Mouse (Mus musculus): ENCODE results near the gene Pdxdc1.
"Not testable (repeated sequence)": the region's sequence is repeated elsewhere in the genome, so short reads cannot be mapped to it uniquely, and the experiment has no call there.

Pdxdc1 gene

DNA sequence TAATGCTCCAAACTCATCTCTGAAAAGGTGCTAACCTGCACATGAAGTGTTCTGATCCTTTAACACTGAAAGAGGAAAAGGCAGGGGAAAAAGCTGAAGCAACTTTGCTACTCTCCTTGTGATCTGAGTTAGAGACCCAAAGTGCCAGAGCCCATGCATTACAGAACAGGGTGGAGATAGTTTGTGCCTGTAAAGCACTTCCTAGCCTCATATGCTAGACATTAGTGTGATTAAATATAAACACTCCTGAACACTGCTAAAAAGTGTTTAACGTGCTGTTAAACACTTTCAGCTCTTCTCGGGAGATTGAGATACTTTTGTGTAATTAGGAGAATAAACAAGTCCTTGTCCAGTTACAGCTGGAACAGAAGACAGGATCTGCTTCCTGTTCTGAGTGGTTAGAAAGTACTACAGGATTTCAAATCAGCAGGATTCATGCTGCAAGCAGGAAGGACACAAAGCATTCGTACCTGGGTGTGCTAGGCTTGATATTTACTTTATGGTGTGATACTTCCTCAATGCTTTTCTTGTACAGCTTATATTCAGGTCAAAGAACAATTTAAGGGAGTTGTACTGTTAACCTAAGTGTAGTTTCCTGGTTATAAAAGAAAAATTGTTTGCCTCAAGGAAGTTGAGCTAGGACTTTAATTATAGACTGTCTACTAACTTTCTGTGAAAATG is 19.7 kb downstream of the Pdxdc1 start:
- DNase-seq, result no peak

DNA sequence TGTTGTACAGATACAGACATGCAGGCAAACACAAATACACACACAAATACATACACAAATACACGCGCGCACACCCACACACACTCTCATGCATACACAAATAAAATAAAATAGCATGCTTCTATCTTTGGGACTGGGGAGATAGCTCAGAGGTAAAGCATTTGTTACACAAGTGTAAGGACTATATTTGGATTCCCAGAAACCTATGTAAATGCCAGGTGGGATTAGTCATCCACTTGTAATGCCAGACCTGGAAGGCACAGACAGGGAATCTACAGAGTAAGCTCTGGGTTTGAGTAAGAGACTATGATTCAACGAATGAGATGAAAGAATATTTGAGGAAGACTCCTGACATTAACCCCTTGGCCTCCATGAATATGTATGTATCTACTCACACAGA is 27.4 kb downstream of the Pdxdc1 start:
- DNase-seq, result no peak

DNA sequence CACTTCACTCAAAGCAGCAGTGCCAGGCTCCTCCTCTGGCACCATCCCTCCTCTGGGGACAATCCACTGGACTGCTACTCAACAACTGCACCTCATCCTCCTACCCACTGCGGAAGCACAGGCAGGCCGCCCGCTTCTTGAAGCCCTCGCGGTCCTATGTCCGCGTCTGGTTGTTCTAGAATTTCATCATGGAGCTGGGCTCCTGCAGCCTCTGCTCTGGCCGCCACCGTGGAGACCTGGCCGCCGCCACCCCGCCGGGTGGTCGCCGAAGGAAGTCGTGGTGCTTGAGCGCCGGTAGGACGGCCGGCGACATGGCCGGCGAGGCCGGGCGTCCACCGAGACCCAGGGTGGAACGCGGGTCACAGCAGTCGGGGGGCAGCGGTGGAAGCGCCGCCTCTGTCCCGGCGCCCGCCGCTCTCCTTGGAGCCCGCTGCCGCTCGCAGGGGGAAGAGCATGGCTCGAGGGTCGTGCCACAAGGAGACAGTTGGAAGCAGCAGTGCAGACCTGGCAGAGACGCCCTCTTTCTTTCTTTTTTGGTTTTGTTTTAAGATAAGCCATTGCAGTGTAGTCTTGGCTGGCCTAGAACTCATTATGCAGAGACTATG is 34.9 kb downstream of the Pdxdc1 start:
- no peak for DNase-seq

- not testable (repeated sequence) for DNase-seq
Measured at GRCm38 (mm10) chr16:13867406-13867805, 35.5 kb downstream of the Pdxdc1 start.

DNA sequence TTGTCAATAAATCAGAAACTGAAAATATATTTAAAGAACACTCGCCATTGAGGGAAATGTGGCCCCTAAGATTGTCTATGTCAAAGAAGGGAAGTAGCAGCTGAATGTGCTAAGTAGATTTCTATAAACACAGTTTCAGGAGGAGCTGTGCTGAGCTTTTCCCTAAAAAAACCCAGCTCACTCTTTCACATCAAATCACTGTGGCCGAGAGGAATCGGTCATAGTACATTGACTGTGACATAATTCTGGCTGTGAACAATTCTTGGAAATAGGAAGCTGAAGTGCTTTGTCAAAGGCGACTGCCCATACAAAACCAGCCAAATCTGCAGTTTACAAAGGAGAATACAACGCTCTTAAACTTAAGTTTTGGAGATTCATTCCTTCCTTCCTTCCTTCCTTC is 36.3 kb downstream of the Pdxdc1 start:
- DNase-seq, result no peak

GRCm38 (mm10) chr16:13866076-13866475 is 36.9 kb downstream of the Pdxdc1 start:
- DNase-seq, result no peak

DNA sequence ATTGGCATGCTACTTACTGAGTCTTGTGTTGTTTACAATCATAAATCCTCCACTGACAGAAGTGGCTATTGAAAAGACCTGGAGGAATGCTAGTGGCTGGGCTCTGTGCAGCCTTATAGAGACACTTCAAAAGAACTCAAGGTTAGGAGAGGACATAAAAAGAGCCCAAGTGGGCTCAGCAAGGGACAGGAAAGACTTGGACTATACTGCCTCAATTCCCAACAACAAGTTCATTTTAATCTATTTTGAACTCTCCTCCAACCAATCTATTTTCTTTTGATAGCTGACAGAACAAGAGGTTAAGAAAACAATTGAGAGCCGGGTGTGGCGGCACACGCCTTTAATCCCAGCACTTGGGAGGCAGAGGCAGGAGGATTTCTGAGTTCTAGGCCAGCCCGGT is 49.0 kb downstream of the Pdxdc1 start:
- no peak for DNase-seq

- no peak for DNase-seq
Measured at GRCm38 (mm10) chr16:13851446-13851845, 51.5 kb downstream of the Pdxdc1 start.

- no peak for DNase-seq
Measured at GRCm38 (mm10) chr16:13848310-13848709, 54.6 kb downstream of the Pdxdc1 start.

GRCm38 (mm10) chr16:13846675-13847074 is 56.3 kb downstream of the Pdxdc1 start:
- DNase-seq, result no peak

- no peak for DNase-seq
Measured at GRCm38 (mm10) chr16:13845031-13845430, 57.9 kb downstream of the Pdxdc1 start.

GRCm38 (mm10) chr16:13840956-13841355 is 62.0 kb downstream of the Pdxdc1 start:
- DNase-seq, result no peak

DNA sequence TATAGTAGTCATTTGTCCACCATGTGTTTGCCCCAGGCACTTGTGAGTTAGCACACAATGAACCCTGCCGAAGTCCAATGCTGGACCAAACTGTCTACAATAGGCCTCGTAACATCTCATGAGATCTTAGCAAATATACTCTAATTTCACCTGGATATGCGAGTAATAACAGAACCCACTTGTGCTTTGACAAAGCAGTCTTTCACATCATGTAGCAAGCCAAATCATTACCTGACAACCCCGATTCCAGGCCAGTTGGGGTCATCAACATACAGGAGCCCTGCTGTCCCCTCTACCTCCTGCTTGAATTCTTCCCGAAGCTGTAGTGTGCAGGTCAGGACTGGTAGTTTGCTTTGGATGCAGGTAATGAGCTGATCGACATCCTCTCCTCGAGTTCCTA is 62.9 kb downstream of the Pdxdc1 start:
- no peak for DNase-seq

GRCm38 (mm10) chr16:13834382-13834781 is 68.5 kb downstream of the Pdxdc1 start:
- DNase-seq, result no peak

- no peak for DNase-seq
Measured at GRCm38 (mm10) chr16:13831606-13832005, 71.3 kb downstream of the Pdxdc1 start.

DNA sequence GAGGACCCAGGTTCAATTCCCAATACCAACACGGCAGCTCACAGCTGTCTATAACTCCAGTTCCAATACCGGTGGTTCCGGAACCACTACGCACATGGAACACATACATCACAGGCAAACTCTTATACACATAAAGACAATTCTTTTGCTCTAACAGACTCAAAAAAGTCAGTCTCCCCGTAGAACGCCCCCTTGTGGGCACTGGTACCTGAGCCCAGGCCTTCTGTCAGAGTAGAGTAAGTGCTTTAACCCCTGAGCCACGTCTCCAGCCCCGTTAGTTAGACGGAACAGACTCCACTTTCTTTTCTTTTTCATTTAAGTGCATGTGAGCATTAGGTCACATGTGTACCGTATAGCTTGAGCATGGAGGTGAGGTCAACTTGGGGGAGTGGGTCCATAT is 72.5 kb downstream of the Pdxdc1 start:
- no peak for DNase-seq

- no peak for DNase-seq
Measured at GRCm38 (mm10) chr16:13826511-13826910, 76.4 kb downstream of the Pdxdc1 start.

DNA sequence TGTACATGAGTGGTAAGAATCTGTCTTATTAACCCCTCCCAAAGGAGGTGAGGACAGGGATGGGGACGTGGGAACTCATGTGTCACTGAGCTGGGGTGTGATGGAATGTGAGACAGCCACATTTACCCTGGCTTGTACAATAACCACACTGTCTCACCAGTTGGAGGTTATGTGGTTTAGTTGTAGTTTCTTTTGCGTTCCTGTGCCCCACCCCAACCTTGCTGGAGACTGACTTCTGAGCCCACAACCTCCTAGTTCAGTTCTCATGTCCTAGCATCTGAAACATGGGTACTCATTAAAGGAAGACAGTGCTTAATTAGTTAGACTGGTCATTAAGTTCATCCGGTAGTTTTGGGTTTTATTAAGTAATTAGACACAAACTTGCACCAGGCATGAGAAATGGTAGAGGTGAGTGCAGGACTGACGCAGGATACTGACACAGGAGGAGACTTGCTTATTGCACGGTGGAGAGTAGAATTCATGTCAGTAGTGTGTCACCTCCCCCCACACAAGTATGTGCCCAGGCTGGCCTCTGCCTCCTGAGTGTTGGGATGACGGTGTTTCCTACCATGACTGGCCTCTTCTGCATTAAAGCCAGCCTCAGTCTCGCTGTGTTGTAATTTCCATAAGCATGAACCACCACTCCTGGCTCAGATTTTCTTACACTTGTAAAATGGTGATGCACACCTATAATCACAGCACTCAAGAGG is 77.0 kb downstream of the Pdxdc1 start:
- DNase-seq, result no peak

- DNase-seq, result no peak
Measured at GRCm38 (mm10) chr16:13820771-13821170, 82.2 kb downstream of the Pdxdc1 start.

DNA sequence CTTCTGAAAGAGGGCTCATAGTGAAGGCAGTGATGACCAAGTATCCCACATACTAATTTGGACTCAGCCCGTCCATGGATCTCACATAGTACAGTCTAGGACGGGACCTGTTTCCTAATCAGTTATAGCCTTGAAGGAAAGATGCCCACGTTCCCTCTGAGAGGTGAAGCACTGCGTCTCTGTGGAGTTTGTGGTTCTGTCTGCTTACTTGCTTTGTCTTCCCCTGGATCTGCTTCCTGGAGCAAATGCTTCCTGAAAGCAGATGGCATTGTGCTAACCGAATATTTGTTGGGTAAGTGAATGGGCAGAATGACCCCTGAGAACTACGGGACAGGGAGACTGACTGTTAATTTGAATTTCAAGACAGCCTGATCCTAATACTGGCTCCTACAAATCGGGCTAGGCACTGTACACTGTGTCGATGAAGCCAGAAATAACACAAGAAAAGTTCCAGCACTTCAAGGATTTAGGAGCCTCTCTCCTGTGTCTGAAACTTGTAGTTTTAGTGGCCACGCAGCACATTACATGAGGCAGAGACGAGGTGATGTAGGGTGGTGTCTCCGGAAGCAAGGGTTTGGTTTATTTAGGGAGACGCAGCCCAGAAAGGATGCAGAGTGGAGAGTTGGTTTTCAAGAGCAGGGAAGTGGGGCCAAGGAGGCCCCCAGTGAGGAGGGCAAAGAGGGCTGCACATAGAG is 83.0 kb downstream of the Pdxdc1 start:
- no peak for DNase-seq

DNA sequence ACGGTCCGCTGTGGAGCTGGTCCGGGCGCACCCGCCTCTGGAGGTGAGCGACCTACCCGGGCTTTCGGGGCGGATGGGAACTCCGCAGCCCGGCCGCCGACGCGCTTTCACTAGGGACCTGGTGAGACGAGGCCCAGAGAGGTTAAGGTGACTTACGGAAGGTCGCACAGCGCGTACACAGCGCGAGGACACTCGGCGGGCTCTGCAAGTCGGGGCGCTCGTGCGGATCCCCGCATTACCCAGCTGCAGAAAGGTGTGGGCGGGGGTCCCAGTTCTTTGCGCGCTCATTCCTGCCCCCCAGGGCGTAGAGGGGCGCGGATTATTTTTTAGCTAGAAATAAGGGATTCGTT is 83.6 kb downstream of the Pdxdc1 start:
- no peak for DNase-seq

GRCm38 (mm10) chr16:13818560-13819393 is 84.2 kb downstream of the Pdxdc1 start, which contains the start of gene Ntan1:
Gene Ntan1, plus strand, starts transcription at chr16:13818845.
- DNase-seq, result peak; percentile 96 to 97

GRCm38 (mm10) chr16:13813200-13813599 is 89.7 kb downstream of the Pdxdc1 start:
- no peak for DNase-seq
